ENCODE assay signal across 15 mouse cellular contexts in the genomic region with DNA sequence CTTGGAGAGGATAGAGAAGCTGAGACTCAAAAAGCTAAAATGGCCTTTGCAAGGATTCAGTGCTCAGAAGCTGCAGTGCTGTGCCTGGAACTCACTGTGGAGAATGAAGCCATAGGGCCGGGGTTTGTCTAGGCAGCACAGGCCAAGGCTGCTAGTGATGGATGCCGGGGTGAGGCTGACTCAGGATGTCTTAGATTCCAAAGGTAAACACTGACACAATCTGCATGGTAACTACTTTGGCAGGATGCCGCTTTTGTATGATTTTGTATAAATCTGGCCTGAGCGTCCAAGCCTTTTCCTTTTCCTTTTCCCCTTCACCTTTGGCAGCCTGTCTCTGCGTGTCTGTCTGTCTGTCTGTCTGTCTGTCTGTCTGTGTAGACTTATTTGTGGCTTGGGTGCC. TPM values are rescaled to one million over a fixed set of nuclear protein-coding genes. Genes with fewer than 3 reads are reported as not detected.
A peak's percentile ranks its signal among the peaks of the same experiment; 100 is the strongest.
DNase-seq lines count a peak whose midpoint lies in the region; ATAC-seq lines count a peak whose summit lies in the region.
"Had no signal": no experiment of that assay in that cellular context is flagged by ENCODE, and none has a peak within 500 bp of the region (broad histone marks: within the 10 kb centered on the region; RNA-seq: fewer than 3 reads in every experiment).

No protein-coding gene starts in this region.

- H3K27me3 ChIP-seq in heart, embryonic 12.5 days (replicated peaks) = no peaks in the 10 kb centered on the region
- no peaks in the 10 kb centered on the region for H3K27me3 ChIP-seq in hindbrain, embryonic 13.5 days
- H3K27me3 ChIP-seq: midbrain, embryonic 15.5 days; neural tube, embryonic 12.5 days had no signal

- H3K4me1 ChIP-seq in heart, embryonic 12.5 days (replicated peaks) = no peaks in the 10 kb centered on the region
- H3K4me1 ChIP-seq in hindbrain, embryonic 13.5 days (replicated peaks) = no peaks in the 10 kb centered on the region
- H3K4me1 ChIP-seq: midbrain, embryonic 15.5 days; neural tube, embryonic 12.5 days had no signal

- H3K4me3 ChIP-seq in heart, embryonic 12.5 days = no peak overlapping the region
- no peak overlapping the region for H3K4me3 ChIP-seq in hindbrain, embryonic 13.5 days
- H3K4me3 ChIP-seq: midbrain, embryonic 15.5 days; neural tube, embryonic 12.5 days had no signal

- no peak overlapping the region for H3K27ac ChIP-seq in heart, embryonic 12.5 days (ENCODE audit: poor library complexity, severe bottlenecking)
- H3K27ac ChIP-seq in hindbrain, embryonic 13.5 days = no peak overlapping the region
- H3K27ac ChIP-seq: midbrain, embryonic 15.5 days; neural tube, embryonic 12.5 days had no signal

- H3K36me3 ChIP-seq in heart, embryonic 12.5 days = no peaks in the 10 kb centered on the region
- no peaks in the 10 kb centered on the region for H3K36me3 ChIP-seq in hindbrain, embryonic 13.5 days
- H3K36me3 ChIP-seq: G1E; midbrain, embryonic 15.5 days; neural tube, embryonic 12.5 days had no signal

- H3K4me2 ChIP-seq in heart, embryonic 12.5 days = no peak overlapping the region
- H3K4me2 ChIP-seq in hindbrain, embryonic 13.5 days = no peak overlapping the region
- H3K4me2 ChIP-seq: midbrain, embryonic 15.5 days; neural tube, embryonic 12.5 days had no signal

- peak; percentile 95 for DNase-seq in heart, adult 11 months
- peak; percentile 19 to 40 for DNase-seq in heart, postnatal 14 days
- DNase-seq in kidney, postnatal 25 days = peak; percentile 72 to 76
- DNase-seq in lung, postnatal 36 days = peak; percentile 92
- no peak for DNase-seq in right cerebral cortex, postnatal 36 days (ENCODE audit: low spot score in 2 of 2)
- DNase-seq: gastrocnemius, postnatal 14 days; retina, postnatal 1 day had no signal

- H3K9ac ChIP-seq in heart, embryonic 12.5 days = no peak overlapping the region
- H3K9ac ChIP-seq in hindbrain, embryonic 13.5 days = no peak overlapping the region
- H3K9ac ChIP-seq: midbrain, embryonic 15.5 days; neural tube, embryonic 12.5 days had no signal

- intact Hi-C loops in heart, postnatal 14 days (cut with DNase I) = loop anchor here (5.0 kb wide), 2 partner anchors 75 to 190 kb away; no protein-coding TSS in a partner anchor

- ATAC-seq in heart, embryonic 12.5 days (ENCODE audit: insufficient number of reproducible peaks, low FRiP score) = no peak
- ATAC-seq in hindbrain, embryonic 13.5 days (ENCODE audit: low FRiP score) = no peak
- ATAC-seq in monocyte, adult 5-6 weeks (replicated peaks; ENCODE audit: insufficient number of reproducible peaks, low FRiP score, low TSS enrichment, poor library complexity, severe bottlenecking) = no peak
- ATAC-seq: forebrain, embryonic 14.5 days; midbrain, embryonic 15.5 days had no signal

- no peaks in the 10 kb centered on the region for H3K9me3 ChIP-seq in heart, embryonic 12.5 days (replicated peaks)
- no peaks in the 10 kb centered on the region for H3K9me3 ChIP-seq in hindbrain, embryonic 13.5 days
- H3K9me3 ChIP-seq: G1E; midbrain, embryonic 15.5 days; neural tube, embryonic 12.5 days had no signal

- 74% methylated on average over 5 of the region's 5 CpGs for whole genome bisulfite sequencing in heart, embryonic 12.5 days
- WGBS in hindbrain, embryonic 13.5 days = 94% methylated on average over 5 of the region's 5 CpGs

RNA-seq across cellular contexts. Expression of a gene that starts 49.5 kb away (rescaled TPM):
- not detected in 2 replicates for polyA plus RNA-seq in heart, embryonic 12.5 days (2016; fragmentation: Nextera tagmentation; extraction: Ambion mirVana)
- total RNA-seq in heart, postnatal 14 days (2021) = 10 to 100 TPM; 10.9 to 12.3 TPM
- polyA plus RNA-seq in hindbrain, embryonic 13.5 days (2015; fragmentation: Nextera tagmentation; extraction: Ambion mirVana) = 0.06 and 0.23 TPM in 2 replicates
- total RNA-seq in monocyte, adult 5-6 weeks (2017) = 1.7 to 3.8 TPM (median 3.1 TPM) in 3 replicates
- polyA plus RNA-seq: C2C12; neural tube, embryonic 12.5 days had no signal

Comparison
In these comparisons a context has a peak if more than half of its experiments do, and no peak if none do; other contexts are left out.
1. DNase-seq: peak in heart, adult 11 months (single experiment), heart, postnatal 14 days (2 of 2), kidney, postnatal 25 days (2 of 2) and lung, postnatal 36 days (single experiment); none in right cerebral cortex, postnatal 36 days (0 of 2).